Mouse (Mus musculus): ENCODE measurements around the gene Phf7. TPM values are rescaled to one million over a fixed set of nuclear protein-coding genes. Genes with fewer than 3 reads are reported as not detected.

The Phf7 gene
- polyA plus RNA-seq (2012; rRNA removed): 7.3 and 7.5 TPM in 2 replicates

DNA sequence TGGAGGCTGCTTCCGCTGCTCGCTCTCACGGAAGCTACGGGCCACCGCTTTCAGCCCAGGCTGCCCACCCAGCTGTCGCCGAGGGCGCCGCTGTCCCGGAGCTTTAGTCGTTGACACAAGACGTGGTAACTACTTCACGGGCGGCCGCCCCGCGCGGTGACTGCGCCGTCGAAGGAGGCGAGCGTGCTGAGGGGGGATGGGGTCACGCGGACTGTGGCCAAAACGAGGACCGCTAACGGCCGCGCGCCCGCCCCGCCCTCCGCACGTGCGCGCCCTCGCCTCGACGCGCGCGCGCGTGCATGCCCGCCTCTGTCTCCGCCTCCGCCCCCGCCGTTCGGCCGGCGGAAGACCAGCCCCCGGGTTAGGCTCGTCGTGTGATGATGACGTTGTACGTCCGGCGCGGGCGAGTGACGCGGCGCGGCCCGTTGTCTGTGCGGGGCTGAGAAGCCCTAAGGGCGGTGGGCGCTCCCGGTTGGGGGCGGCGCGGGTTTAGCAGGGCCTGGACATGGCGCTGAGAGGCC lies at the start of gene Phf7, which contains the start of gene Bap1:
Gene Phf7, minus strand, starts transcription at position 234 of the 521 bp plus-strand sequence.
Gene Bap1, plus strand, starts transcription at position 367 of the 521 bp plus-strand sequence.
- DNase-seq: peak; percentile 96
- H3K4me1 ChIP-seq (ENCODE audit: control insufficient read depth, insufficient read depth, low read length): peaks cover 9% of the 10 kb centered on the region; the same call in 1 of the 2 replicates
- H3K4me3 ChIP-seq (ENCODE audit: insufficient read depth, low read depth, low read length): peak within 1 kb of the TSS; percentile 98
- WGBS: under 1% methylated on average over 75 of the region's 75 CpGs
- no peak for TF ChIP-seq CTCF (conservative IDR thresholded peaks at IDR 0.05; ENCODE audit: insufficient read depth, insufficient read length, low read depth, low read length)
- peak; percentile 56 for TF ChIP-seq POLR2A (IDR thresholded peaks at IDR 0.05; ENCODE audit: low read depth, low read length)
- no peaks in the 10 kb centered on the region for H3K27me3 ChIP-seq (replicated peaks; ENCODE audit: control insufficient read depth, insufficient read depth, low read length)
- H3K27ac ChIP-seq (ENCODE audit: insufficient read depth, low read depth, low read length): peak within 1 kb of the TSS; percentile 99
- peaks cover 4% of the 10 kb centered on the region; the same call in 1 of the 2 replicates for H3K36me3 ChIP-seq (ENCODE audit: control insufficient read depth, insufficient read depth, low read length)

DNA sequence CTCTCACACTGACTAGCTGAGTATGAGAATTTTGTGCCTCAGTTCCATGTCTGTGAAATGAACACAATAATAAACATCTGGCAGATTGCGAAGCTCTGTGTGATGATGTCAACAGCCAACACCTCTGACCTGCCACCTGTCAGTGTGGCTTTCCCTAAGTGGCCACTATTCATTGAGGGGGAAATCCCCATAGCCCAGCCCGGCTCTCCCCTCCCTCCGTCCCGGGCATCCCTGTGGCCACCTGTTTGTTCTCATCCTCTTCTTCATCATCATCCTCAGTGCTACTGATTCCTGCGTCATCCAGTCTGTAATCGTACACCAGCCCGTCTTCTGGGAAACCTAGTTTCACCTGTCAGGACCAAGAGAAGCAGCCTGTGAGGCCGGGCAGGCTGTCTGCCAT lies 34.6 kb upstream of the Phf7 start:
- Histone ChIP-seq H3K27ac (ENCODE audit: insufficient read depth, low read depth, low read length) (no peak overlapping the region), H3K36me3 (ENCODE audit: control insufficient read depth, insufficient read depth, low read length) (no peaks in the 10 kb centered on the region), H3K27me3 (replicated peaks; ENCODE audit: control insufficient read depth, insufficient read depth, low read length) (no peaks in the 10 kb centered on the region), H3K4me3 (ENCODE audit: insufficient read depth, low read depth, low read length) (no peak overlapping the region), H3K4me1 (ENCODE audit: control insufficient read depth, insufficient read depth, low read length) (no peaks in the 10 kb centered on the region)
- no peak for TF ChIP-seq CTCF (conservative IDR thresholded peaks at IDR 0.05; ENCODE audit: insufficient read depth, insufficient read length, low read depth, low read length)
- TF ChIP-seq POLR2A (IDR thresholded peaks at IDR 0.05; ENCODE audit: low read depth, low read length): no peak
- DNase-seq: no peak
- WGBS: 75% methylated on average over 8 of the region's 8 CpGs

DNA sequence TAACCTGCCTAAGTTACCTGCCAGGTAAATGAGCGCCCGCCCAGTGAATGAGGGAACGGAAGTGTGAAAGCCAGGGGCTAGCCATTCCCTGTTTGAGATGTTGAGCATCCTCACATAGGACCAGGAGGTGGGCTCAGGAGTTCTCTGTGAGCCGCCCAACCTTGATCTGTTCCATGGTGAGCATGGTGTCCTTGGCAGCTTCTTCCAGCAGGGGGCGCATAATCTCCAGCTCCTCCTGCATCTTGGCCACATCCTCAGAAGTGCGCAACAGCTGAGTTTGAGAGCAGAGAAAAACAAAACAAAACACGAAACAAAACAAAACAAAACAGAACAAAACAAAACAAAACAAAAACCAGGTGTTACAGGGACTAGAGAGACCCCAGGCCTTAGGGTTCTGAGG lies 21.0 kb upstream of the Phf7 start:
- DNase-seq: peak; percentile 77
- no peaks in the 10 kb centered on the region for H3K27me3 ChIP-seq (replicated peaks; ENCODE audit: control insufficient read depth, insufficient read depth, low read length)
- H3K4me3 ChIP-seq (ENCODE audit: insufficient read depth, low read depth, low read length): no peak overlapping the region
- H3K27ac ChIP-seq (ENCODE audit: insufficient read depth, low read depth, low read length): no peak overlapping the region
- H3K4me1 ChIP-seq (ENCODE audit: control insufficient read depth, insufficient read depth, low read length): no peaks in the 10 kb centered on the region
- WGBS: 28% methylated on average over 7 of the region's 7 CpGs
- peak; percentile 94 for TF ChIP-seq CTCF (conservative IDR thresholded peaks at IDR 0.05; ENCODE audit: insufficient read depth, insufficient read length, low read depth, low read length)
- TF ChIP-seq POLR2A (IDR thresholded peaks at IDR 0.05; ENCODE audit: low read depth, low read length): no peak
- H3K36me3 ChIP-seq (ENCODE audit: control insufficient read depth, insufficient read depth, low read length): no peaks in the 10 kb centered on the region

DNA sequence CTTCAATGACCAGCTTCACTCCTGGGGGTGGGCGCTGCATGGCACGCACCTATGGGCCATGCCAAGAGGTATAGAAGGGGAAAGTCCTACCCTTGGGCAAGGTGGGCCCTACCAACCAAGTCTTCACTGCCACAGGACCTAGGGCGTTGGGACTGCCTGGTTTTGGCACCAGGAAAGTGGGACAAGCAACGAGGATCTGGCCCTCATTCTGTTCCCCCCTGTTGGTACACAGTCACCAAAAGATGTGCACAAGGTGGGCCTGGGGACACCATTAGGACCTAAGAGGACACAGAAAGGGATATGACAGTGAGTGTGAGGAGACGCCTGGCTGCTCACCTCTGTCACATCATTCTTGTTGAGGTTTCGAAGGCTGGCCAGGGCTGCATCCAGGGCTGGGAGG lies 20.0 kb upstream of the Phf7 start:
- Histone ChIP-seq H3K4me3 (ENCODE audit: insufficient read depth, low read depth, low read length) (no peak overlapping the region), H3K36me3 (ENCODE audit: control insufficient read depth, insufficient read depth, low read length) (no peaks in the 10 kb centered on the region), H3K27ac (ENCODE audit: insufficient read depth, low read depth, low read length) (no peak overlapping the region), H3K4me1 (ENCODE audit: control insufficient read depth, insufficient read depth, low read length) (no peaks in the 10 kb centered on the region), H3K27me3 (replicated peaks; ENCODE audit: control insufficient read depth, insufficient read depth, low read length) (no peaks in the 10 kb centered on the region)
- TF ChIP-seq POLR2A (IDR thresholded peaks at IDR 0.05; ENCODE audit: low read depth, low read length): no peak
- TF ChIP-seq CTCF (conservative IDR thresholded peaks at IDR 0.05; ENCODE audit: insufficient read depth, insufficient read length, low read depth, low read length): no peak
- WGBS: 96% methylated on average over 6 of the region's 6 CpGs
- DNase-seq: no peak

GRCm38 (mm10) chr14:31269456-31270100 lies 18.5 kb upstream of the Phf7 start:
- DNase-seq: peak; percentile 11
- WGBS: 16% methylated on average over 28 of the region's 28 CpGs
- H3K4me1 ChIP-seq (ENCODE audit: control insufficient read depth, insufficient read depth, low read length): no peaks in the 10 kb centered on the region
- H3K27me3 ChIP-seq (replicated peaks; ENCODE audit: control insufficient read depth, insufficient read depth, low read length): no peaks in the 10 kb centered on the region
- no peak overlapping the region for H3K4me3 ChIP-seq (ENCODE audit: insufficient read depth, low read depth, low read length)
- no peaks in the 10 kb centered on the region for H3K36me3 ChIP-seq (ENCODE audit: control insufficient read depth, insufficient read depth, low read length)
- TF ChIP-seq POLR2A (IDR thresholded peaks at IDR 0.05; ENCODE audit: low read depth, low read length) (no peak), CTCF (conservative IDR thresholded peaks at IDR 0.05; ENCODE audit: insufficient read depth, insufficient read length, low read depth, low read length) (no peak)
- H3K27ac ChIP-seq (ENCODE audit: insufficient read depth, low read depth, low read length): no peak overlapping the region

DNA sequence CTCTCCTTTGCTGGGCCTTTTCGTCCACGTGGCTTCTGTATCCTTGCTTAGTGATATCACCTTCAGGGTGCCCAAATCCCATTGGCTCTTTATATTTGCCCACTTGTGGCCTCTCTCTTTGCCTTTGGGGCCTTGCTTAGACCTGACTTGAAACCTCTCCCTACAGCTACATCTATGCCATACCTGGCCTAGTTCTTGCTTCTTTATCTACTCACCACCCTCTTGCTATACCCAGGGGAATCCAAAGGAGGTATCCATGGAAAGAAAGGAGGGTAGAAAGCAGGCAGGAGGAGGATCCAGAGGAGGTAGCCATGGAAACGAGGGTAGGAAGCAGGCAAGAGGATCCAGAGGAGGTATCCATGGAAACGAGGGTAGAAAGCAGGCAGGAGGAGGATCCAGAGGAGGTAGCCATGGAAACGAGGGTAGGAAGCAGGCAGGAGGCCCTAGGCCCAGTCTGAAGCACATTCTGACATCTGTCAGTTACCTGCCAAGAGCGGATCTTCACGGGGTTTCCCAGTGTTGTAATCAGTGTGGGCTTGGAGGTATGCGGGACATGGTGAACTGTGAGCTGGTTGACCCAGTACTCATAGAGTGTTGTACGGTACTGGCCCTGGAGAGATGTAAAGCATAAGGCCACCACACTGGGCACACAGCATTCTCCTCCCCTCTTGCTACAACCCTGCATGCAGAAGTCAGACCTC lies 17.3 kb upstream of the Phf7 start:
- TF ChIP-seq POLR2A (IDR thresholded peaks at IDR 0.05; ENCODE audit: low read depth, low read length) (no peak), CTCF (conservative IDR thresholded peaks at IDR 0.05; ENCODE audit: insufficient read depth, insufficient read length, low read depth, low read length) (no peak)
- 83% methylated on average over 9 of the region's 9 CpGs for WGBS
- no peak overlapping the region for H3K4me3 ChIP-seq (ENCODE audit: insufficient read depth, low read depth, low read length)

GRCm38 (mm10) chr14:31267649-31268048 lies 16.5 kb upstream of the Phf7 start:
- DNase-seq: no peak
- no peaks in the 10 kb centered on the region for H3K36me3 ChIP-seq (ENCODE audit: control insufficient read depth, insufficient read depth, low read length)
- no peak overlapping the region for H3K27ac ChIP-seq (ENCODE audit: insufficient read depth, low read depth, low read length)
- WGBS: 91% methylated on average over 11 of the region's 11 CpGs
- no peaks in the 10 kb centered on the region for H3K27me3 ChIP-seq (replicated peaks; ENCODE audit: control insufficient read depth, insufficient read depth, low read length)
- TF ChIP-seq CTCF (conservative IDR thresholded peaks at IDR 0.05; ENCODE audit: insufficient read depth, insufficient read length, low read depth, low read length): no peak
- no peak for TF ChIP-seq POLR2A (IDR thresholded peaks at IDR 0.05; ENCODE audit: low read depth, low read length)
- no peaks in the 10 kb centered on the region for H3K4me1 ChIP-seq (ENCODE audit: control insufficient read depth, insufficient read depth, low read length)
- H3K4me3 ChIP-seq (ENCODE audit: insufficient read depth, low read depth, low read length): no peak overlapping the region

More for the DNA sequence above, 17.3 kb upstream of the Phf7 start:
- H3K36me3 ChIP-seq (ENCODE audit: control insufficient read depth, insufficient read depth, low read length): no peaks in the 10 kb centered on the region
- H3K27ac ChIP-seq (ENCODE audit: insufficient read depth, low read depth, low read length): no peak overlapping the region
- no peaks in the 10 kb centered on the region for H3K4me1 ChIP-seq (ENCODE audit: control insufficient read depth, insufficient read depth, low read length)
- no peak for DNase-seq
- H3K27me3 ChIP-seq (replicated peaks; ENCODE audit: control insufficient read depth, insufficient read depth, low read length): no peaks in the 10 kb centered on the region
